Mouse (Mus musculus): ENCODE measurements around the gene Cdk19.
"Not testable (repeated sequence)": the region's sequence is repeated elsewhere in the genome, so short reads cannot be mapped to it uniquely, and the experiment has no call there.

The Cdk19 gene

DNA sequence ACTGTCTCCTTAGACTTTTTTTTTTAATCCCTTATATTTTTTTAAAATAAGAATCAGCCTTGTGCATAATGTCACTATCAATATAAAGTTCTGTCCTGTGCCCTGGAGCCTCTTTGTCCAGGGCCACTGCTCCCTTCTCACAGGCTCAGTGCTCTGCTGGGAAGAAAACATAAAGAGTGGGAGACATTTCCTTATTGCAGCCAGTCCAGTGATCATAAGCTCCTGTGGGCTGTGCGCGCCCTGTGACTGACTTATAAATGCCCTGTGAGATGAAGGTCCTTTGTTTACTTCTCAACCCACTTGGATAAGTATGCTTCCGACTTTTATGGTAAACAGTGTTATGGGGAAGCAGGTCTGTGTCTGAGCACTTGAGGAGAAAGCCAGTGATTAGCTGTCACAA lies 142.2 kb downstream of the Cdk19 start:
- no peak for DNase-seq (ENCODE audit: low spot score)

DNA sequence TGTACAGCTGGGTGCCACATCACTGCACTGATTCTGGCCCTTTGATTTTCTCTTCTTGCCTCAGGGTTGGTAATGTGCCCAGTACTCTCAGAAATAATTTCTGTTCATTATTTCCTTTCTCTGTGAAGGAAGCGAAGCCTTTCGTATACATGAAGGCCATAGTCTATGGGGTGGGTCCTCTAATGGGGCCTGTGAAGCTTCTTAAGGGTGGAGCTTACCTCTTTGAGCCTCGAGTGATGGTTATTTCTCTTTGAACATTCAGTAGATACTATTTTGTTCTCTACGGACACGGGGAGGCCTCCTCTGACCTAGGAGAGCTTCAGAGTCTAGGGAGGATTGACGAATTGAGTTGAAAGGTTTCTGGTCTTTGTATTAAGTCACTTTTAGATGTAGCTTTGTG lies 142.9 kb downstream of the Cdk19 start:
- DNase-seq (ENCODE audit: low spot score) = no peak

DNA sequence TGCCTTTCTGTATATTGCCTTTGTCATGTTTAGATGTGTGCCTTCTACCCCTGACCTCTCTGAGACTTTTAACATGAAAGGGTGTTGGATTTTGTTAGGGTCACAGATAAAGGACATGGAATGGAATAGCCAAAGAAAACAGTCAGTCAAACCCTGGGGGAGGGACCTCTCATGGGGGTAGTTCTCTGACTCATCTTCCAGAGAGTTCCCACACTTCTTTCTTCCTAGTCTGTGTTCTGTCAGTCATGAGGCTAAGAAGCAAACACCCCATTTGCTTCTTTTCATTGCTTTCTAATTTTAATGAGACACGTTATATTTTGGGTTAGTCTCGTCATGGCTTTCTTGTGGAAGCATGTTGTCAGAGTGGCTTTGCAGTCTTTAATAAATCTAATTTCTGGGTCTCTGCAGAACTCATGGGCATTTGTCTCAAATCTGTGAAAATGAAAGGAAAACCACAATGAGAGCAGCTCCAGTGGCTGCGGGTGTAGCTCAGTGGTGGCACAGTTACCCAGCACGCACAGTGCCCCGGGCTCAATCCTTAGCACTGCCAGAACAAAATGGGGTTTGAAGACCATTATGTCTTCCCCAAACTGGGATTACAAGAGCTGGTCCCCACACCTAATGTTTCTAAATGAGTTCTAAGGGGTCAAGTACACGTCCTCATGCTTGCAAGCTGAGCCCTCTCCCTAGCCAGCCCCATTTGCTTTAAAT lies 149.9 kb downstream of the Cdk19 start:
- DNase-seq (ENCODE audit: low spot score) = no peak

DNA sequence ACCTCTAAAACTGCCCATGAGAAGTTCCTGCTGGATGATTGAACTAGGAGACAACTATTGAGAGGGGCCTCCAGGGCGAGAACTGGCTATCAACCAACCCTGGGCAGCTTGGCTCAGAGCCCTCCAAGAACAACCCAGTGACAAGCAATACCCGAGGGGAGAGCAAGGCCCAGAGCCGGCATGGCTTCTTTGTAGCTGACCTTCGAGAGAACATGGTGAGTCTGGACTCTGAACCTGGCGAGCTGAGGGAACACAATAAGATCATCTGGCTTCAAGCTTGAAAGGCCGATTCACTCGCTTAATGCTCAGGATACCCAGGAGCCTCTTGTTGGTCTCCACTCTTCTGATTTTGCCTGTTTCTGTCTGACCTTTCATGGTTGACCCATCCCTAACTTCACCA lies 151.8 kb downstream of the Cdk19 start:
- DNase-seq (ENCODE audit: low spot score) = no peak

DNA sequence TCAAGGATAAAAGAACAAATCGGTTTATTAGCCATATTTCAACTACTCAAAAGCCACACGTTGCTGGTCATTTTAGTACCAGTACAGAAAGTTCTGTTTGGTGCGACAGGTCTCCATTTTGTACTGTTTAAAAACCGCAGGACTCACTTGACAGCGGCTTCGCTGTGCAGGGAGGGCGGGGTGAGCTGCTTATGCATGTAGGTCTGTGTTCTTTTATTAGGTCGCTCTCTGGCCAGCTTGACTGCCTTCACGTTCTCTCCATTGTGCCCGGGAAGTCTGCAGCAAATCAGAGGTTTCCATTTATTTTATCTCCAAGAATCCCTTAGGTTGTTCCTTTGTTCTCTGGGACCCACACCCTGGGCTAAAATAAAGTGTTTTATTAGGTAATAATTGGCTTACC lies 152.4 kb downstream of the Cdk19 start:
- no peak for DNase-seq (ENCODE audit: low spot score)

DNA sequence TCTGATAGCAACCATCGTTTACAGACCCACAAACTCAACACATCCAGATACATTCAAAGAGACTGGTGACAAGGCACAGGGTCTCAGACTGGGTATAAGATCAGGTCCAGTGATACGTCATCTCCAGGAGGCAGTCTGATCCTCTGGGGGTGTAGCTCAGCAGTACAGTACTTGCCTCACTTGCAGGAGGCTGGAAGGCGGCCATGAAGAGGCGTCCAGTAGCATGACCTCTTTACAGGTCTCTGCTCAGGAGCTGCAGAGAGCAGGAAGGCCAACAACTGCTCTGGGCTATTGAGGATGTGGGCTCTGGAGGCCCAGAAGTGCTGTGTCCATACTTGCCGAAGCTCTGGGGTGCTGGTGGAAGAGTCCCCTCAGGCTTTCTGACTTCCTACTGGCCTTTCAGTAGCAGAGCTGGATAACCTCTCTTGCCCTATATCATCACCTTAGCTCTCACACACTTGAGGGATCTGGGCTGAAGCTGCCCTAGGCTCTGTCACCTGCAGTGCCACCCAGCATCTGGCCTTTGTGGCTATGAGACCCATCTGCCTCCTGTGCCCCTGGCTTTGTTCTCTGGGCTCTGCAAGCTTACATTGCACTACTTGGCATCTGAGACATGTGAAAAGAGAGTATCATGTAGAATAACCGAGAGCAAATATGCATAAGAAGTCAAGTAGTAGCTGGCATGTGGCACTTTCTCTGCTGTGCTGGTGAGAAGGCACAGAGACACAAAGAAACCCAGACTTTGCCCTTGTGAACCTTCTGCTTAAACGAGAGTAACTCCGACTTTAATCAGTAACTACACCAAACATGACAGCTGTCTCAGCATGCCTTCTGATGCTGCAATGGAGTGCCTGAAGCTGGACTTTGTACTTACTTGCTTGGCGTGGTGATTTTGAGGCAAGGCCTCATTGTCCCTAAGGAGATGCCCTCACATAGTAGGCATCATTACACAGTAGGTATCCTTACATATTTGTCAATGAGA lies 155.1 kb downstream of the Cdk19 start:
- DNase-seq (ENCODE audit: low spot score) = no peak

DNA sequence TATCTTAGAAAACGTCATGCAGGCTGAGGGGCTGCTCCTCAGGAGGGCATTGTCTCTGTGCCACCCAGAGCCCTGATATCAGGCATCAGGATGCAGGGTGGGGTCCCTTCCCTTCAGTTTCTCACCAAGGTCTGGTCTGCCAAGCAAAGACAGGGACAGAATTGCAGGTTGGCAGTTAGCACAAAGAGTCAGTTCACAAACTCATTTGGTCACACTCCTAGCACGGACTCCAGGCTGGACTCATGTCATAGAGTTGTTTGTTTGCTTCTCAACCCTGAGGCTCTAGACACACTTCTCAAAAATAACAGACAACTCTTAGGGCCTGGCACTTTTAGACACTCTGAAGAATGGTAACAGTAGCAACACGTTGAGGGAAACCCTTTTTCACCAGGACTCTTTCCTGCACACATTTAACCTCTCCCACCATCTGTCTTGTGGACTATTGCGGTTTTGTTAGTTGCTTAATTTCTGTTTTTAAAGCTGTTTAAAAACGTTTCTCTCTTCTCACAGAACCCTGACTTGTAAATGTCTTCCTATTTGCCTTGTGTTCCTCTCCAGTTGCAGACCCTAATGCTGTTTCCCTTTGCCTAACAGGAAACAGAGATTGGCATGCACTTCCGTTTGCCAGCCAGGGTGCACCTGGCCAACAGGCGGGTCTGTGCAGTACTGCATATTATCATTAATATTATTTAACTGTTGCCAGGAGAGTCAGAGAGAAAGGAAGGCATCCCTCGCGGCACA lies 158.1 kb downstream of the Cdk19 start:
- no peak for DNase-seq (ENCODE audit: low spot score)

DNA sequence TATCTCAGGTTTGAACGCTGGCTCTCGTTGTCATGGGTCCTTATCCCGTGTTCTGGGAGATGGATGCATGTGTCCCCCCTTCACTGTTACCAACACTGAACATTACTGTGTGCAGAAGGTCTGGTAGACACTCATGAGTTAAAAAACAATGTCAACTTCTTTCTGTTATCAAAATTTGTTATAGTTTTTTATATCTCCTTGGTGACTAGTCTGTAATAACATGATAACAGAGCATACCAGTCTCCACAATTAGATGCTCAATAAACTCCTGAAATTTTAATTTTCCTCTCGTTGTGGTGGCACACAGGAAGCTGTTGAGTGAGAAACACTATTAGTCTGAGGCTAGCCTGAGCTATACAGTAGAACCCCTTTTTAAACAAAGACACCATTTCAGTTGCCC lies 159.1 kb downstream of the Cdk19 start:
- DNase-seq (ENCODE audit: low spot score) = no peak

DNA sequence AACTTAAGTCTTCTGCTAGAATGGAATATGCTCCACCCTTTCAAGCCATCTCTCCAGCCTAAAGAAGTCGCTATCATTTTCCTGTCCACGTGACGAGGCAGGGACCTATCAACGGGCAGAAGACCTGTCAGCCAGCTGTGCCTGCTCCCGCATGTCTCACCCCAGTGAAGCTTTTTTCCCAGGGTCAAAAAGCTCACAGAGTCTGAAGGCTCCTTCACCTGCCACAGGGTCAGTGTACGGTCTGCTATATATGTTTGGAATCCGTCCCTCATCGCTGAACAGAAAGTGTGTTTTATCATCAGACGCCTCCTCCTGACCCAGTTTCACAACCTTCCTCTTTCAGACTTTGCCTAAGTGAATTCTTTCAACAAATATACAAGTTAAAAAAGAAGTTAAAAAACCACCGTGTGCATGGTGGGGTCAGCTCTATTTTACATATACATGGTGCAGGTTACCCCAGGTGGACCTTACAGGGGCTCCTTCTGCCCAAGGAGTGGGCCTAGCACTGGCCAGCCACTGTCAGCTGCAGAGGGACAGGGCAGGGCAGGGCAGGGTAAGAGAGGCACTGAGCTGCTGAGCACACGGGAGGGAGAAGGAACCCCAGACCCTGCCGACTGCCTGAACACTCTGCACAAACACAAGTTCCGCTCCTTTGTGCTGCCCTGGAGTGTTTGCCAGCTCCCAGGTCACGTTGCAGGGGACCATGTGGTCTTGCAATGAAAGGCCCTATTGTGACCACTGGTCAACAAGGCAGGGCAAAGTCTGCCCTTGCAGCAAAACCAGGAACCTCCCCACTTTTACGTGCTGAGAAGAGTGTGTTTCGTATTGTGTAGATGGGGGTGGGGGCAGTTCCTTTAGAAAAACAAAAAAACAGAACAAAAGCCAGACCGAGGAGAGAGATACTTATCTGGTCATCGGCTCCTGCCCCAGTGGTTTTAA lies 160.2 kb downstream of the Cdk19 start:
- peak; percentile 71 for DNase-seq (ENCODE audit: low spot score)

DNA sequence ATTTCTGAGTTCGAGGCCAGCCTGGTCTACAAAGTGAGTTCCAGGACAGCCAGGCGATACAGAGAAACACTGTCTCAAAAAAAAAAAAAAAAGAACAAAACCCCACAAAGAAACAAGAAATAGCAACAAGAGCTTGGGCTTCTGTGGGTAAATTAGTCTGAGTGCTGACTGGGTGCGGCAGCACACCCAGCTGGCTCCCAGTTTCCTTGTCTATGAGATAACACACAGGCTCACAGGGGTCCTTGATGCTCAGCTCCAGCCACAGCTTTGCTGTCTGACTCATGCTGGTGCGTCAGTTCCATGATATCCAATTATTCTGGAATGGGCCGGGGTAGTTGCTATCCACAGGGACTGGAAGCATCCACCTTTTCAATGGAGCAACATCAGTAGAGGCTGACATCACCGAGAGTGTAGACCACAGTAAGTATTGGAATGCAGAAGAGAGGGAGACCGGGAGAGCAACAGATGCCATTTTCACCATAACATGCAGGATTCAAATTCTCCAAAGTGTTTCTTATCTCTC lies 161.4 kb downstream of the Cdk19 start:
- no peak for DNase-seq (ENCODE audit: low spot score)

DNA sequence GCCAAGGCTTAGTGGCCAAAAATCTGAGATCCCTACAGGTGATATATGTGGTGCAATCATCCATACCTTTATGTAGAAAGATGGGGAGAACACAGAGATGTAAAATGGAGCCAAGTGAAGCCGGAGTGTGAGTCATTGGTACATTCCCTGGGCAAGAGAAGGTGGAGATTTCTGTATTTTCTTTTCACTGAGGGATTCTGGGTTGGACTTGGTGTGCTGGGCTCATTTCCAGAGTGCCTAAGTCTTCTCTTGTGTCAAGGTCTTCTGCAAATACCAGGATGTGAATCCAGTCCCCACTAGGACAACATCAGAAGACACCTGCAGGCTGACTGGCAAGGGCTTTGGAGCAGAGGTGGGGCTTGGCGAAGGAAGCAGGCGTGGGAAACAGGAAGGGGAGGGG lies 163.4 kb downstream of the Cdk19 start:
- DNase-seq (ENCODE audit: low spot score) = no peak

DNA sequence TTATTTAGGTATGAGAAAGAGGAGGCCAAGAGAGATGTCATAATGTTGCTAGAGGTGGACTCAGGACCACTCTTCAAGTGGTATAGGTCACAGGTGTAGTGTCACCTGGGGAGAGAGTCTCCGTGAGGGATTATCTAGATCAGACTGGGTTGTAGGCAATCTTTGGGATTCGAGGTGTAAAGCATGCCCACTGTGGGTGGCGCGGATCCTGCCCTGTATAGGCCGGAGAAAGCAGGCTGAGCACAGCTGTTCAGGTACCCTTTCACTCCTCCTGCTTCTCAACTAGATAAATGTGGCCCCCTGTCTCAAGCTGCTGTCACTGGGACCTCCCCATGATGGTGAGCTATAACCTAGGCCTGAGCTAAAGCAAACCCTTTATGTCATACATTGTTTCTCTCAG lies 171.0 kb downstream of the Cdk19 start:
- no peak for DNase-seq (ENCODE audit: low spot score)

DNA sequence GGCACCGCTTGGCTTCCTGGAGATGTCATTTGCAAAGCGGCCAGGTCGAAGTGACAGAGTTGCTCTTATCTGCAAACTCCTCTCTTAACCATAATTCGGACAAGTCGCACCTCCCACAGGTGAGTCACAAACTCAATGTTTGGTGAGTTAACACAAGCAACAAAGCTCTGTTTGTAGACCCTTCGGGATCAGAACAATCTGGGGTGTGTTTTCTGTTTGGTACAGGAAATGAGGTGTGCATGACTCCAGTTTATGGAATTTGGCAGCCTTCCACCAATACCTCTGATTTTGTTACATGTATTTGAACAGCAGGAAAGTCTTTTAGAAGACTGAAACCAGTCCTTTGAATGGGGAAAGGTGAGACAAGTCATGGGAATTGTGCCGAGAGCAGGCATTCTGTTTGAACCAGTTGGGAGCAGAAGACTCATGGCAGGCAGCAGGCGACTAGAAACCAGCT lies 171.9 kb downstream of the Cdk19 start:
- peak; percentile 63 for DNase-seq (ENCODE audit: low spot score)

DNA sequence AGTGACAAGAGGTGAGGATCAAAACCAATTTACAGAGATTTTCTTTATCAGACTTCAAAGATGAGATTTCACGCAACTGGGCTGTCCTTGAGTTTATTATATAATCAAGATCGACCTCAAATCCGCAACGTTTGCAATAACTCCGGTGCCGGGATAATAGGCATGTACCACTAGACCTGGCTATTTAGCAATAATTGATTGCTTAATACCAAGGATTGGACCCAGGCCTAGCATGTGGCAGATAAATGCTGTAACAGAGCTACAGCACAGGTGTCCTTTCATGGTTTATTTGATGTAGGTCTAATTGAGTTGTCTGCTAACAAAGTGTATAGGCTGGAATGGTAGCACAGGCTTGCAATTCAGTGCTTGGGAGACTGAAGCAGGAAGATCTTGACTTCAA lies 172.8 kb downstream of the Cdk19 start:
- no peak for DNase-seq (ENCODE audit: low spot score)

DNA sequence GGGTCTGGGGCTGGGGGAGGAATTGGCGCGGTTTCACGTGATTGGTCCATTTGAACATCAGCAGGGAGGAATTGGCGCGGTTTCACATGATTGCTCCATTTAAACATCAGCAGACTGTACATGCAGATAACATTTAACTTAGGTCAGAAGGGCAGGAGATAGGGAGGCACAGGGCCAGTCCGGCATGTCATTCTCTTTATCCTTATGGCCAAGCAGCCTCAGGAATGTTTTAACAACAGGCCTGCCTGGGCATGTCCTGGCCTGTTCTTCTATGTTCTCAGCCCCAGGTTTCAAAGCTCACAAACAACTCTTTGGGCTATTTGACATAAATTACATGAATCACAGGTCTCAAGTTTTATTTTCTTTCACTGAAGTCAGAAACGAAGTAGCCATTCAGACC lies 173.6 kb downstream of the Cdk19 start:
- not testable (repeated sequence) for DNase-seq (ENCODE audit: low spot score)

DNA sequence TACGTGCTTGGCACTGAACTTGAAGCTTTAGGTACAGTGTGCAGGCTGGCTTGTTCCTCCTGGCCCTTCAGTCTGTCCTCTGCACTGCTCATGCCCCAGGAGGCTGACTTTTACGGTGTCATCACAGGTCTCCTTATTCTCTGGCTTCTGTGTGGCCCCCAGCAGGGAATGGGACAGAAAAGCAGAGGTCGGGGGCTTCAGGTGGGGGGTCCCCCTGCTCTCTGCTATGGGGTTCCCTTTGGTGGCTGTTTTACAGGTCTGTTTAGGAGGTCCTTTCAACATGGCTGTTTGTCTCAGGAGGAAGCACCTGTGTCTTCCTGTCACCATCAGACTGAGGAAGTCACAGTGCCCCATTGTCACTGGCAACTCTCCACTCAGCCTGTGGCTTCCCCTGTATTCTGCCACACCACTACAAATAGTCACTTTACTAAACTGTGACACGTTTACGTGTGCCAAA lies 175.9 kb downstream of the Cdk19 start:
- no peak for DNase-seq (ENCODE audit: low spot score)

DNA sequence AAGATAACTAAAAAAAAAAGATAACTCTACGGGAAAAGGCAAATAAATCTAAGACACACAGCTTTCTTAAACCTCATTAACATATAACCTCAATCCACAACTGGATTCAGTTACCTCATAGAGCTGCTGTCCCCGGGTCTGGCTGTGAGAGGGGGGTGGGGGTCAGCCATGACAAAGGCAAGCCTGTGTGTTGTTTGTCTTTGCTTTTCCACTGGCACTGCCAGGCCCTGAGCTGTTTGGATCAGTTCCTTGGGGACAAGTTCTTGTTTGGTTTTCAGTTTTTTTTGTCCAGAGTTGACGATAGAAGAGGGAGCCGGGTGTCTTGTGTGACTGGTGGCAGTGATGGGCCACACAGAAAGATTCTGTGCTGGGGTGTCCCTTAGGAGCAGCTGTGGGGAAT lies 177.1 kb downstream of the Cdk19 start:
- DNase-seq (ENCODE audit: low spot score) = no peak

DNA sequence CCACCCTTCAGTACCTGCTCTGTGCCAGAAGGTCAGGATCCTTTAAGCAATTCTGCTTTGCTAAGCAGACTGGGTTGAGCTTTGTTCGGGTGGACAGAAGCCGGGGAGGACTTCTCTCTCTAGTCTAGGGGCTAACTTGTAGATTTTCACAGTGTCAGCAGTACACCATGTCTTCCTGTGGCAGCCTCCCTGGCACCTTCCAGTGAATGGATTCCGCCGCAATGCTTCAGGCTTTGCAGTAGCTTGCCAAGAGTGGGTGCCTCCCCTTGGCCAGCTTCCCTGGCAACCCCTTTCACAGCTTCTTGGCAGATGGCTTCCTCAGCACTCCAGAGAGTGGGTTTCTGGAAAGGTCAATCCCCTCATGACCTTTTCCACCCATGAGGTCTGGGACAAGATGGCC lies 180.2 kb downstream of the Cdk19 start:
- DNase-seq (ENCODE audit: low spot score) = peak; percentile 46

DNA sequence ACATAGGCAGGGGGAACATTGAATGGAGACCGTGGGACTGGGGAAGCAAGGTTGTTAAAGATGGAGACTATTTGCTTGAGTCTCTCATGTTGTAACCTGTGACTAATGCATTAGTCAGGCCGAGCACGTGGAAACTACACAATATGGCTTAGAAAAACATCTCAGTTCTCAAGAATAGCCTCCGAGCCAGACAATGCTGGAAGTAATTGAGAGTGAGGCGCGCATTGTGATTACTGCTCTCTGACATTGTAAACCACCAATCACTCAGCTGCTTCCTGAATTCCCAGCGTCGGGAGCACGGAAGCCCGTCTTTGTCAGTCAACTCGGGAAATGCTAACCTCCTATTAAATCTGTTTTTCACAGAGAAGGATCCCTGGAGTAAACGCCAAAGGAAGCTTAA lies 182.2 kb downstream of the Cdk19 start:
- no peak for DNase-seq (ENCODE audit: low spot score)

DNA sequence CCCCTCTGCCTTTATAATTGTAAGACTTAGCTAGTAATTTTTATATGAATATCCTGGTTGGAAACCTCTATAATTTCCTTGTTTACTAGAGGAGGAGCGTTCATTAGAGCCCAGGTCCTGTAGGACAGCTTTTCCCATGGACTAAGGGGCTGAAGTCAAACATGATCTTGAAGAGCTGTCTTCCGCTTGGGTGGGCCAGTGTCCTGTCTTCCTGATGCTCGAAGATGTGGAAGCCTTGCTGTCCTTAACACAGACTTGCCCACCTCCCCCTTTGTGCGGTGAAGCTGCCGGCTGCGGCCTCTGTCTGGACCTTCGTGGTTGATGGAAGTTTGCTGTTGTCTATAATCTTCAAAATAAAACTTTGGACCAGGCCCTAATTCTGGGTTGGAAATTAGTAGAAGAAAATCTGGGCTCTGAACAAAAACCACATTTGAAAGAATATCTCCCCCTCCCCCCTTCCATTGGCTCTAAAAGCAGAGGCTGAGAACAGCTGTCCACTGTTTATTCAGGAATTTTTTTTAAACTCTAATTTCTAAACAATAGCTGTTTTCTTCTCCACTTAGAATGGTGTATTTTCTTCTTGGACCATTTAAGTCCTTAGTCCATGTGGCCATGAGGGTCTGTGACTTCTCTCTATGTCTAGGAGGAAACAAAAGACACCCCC lies 184.1 kb downstream of the Cdk19 start:
- DNase-seq (ENCODE audit: low spot score) = no peak

Data from lung, postnatal 25 days (tissue).